In the genomic region with DNA sequence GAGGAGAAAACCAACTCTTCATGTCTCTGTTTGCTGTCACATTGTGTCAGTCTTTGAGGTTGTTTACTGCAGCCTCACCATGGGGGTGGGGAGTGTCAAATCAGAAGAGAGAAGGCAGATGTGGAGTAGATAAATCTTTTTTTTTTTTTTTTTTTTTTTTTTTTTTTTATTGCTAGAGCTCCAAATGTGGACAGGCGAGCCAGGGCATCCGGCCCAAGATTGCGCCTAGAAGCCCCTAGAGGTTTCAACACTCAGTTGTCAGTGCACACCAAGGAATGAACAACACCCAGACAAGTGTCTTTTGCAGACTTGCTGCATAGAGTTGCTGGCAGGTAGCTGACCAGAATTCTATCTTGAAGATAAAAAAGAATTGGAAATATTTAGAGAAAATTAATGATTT, we compare ENCODE assay signal across 15 mouse cellular contexts.
"Had no signal": no experiment of that assay in that cellular context is flagged by ENCODE, and none has a peak within 500 bp of the region (broad histone marks: within the 10 kb centered on the region; RNA-seq: fewer than 3 reads in every experiment).

No protein-coding gene starts in this region.

- H3K9ac ChIP-seq: kidney, embryonic 15.5 days; limb, embryonic 12.5 days; liver, embryonic 13.5 days; liver, postnatal 0 days; midbrain, embryonic 12.5 days; stomach, embryonic 15.5 days had no signal

- DNase-seq: kidney, adult 18-20 months; kidney, postnatal 4 days; liver; liver, embryonic 13.5 days; liver, postnatal 0 days; right cerebral cortex, postnatal 14 days; thymus, adult 2 months; thymus, postnatal 25 days had no signal

- H3K4me2 ChIP-seq: kidney, embryonic 15.5 days; limb, embryonic 12.5 days; liver, embryonic 13.5 days; midbrain, embryonic 12.5 days; stomach, embryonic 15.5 days had no signal

- H3K4me1 ChIP-seq: kidney, embryonic 15.5 days; limb, embryonic 12.5 days; liver, embryonic 13.5 days; megakaryocyte, embryonic 14.5 days; stomach, embryonic 15.5 days had no signal

- H3K36me3 ChIP-seq: kidney, embryonic 15.5 days; limb, embryonic 12.5 days; liver, embryonic 13.5 days; midbrain, embryonic 12.5 days; stomach, embryonic 15.5 days had no signal

- H3K9me3 ChIP-seq: kidney, embryonic 15.5 days; limb, embryonic 12.5 days; liver, embryonic 13.5 days; megakaryocyte, embryonic 14.5 days; midbrain, embryonic 12.5 days; stomach, embryonic 15.5 days had no signal

- H3K4me3 ChIP-seq: kidney, embryonic 15.5 days; layer of hippocampus, adult 2 months; limb, embryonic 12.5 days; liver, embryonic 13.5 days; megakaryocyte, embryonic 14.5 days; midbrain, embryonic 12.5 days; stomach, embryonic 15.5 days had no signal

- H3K27me3 ChIP-seq: kidney, embryonic 15.5 days; limb, embryonic 12.5 days; liver, embryonic 13.5 days; megakaryocyte, embryonic 14.5 days; midbrain, embryonic 12.5 days; stomach, embryonic 15.5 days had no signal

- ATAC-seq: liver, postnatal 0 days had no signal

- H3K27ac ChIP-seq: kidney, embryonic 15.5 days; layer of hippocampus, adult 2 months; limb, embryonic 12.5 days; liver, embryonic 13.5 days; macrophage; midbrain, embryonic 12.5 days; stomach, embryonic 15.5 days had no signal
